Mouse (Mus musculus): ENCODE measurements around the gene Sh3bp1. TPM values are rescaled to one million over a fixed set of nuclear protein-coding genes. Genes with fewer than 3 reads are reported as not detected.

The Sh3bp1 gene
- polyA plus RNA-seq, 1 experiment from 2014 or later = 14.2 TPM

GRCm38 (mm10) chr15:78957021-78957420, 57.5 kb downstream of the Sh3bp1 start:
- no peaks in the 10 kb centered on the region for H3K36me3 ChIP-seq (ENCODE audit: control insufficient read depth, insufficient read depth)
- H3K4me3 ChIP-seq (ENCODE audit: low read depth, low read length) = no peak overlapping the region
- H3K27me3 ChIP-seq (ENCODE audit: control insufficient read depth, insufficient read depth, low read depth, low read length) = no peaks in the 10 kb centered on the region
- no peak overlapping the region for H3K9ac ChIP-seq (ENCODE audit: low read depth, low read length)
- no peaks in the 10 kb centered on the region for H3K9me3 ChIP-seq (replicated peaks; ENCODE audit: control insufficient read depth, low read length)
- 56% methylated on average over 15 of the region's 15 CpGs for WGBS (ENCODE audit: insufficient replicate concordance)
- no peak overlapping the region for H3K4me2 ChIP-seq (ENCODE audit: low read depth, low read length)
- no peak for ATAC-seq (ENCODE audit: low read depth)
- H3K4me1 ChIP-seq (ENCODE audit: control insufficient read depth, low read depth, low read length) = no peaks in the 10 kb centered on the region
- no peak overlapping the region for H3K27ac ChIP-seq (ENCODE audit: low read length)

- H3K4me1 ChIP-seq (ENCODE audit: control insufficient read depth, low read depth, low read length) = no peaks in the 10 kb centered on the region
- H3K27ac ChIP-seq (ENCODE audit: low read length) = no peak overlapping the region
- H3K9ac ChIP-seq (ENCODE audit: low read depth, low read length) = no peak overlapping the region
- no peak for ATAC-seq (ENCODE audit: low read depth)
- no peak overlapping the region for H3K4me3 ChIP-seq (ENCODE audit: low read depth, low read length)
- no peaks in the 10 kb centered on the region for H3K9me3 ChIP-seq (replicated peaks; ENCODE audit: control insufficient read depth, low read length)
- H3K27me3 ChIP-seq (ENCODE audit: control insufficient read depth, insufficient read depth, low read depth, low read length) = no peaks in the 10 kb centered on the region
- H3K4me2 ChIP-seq (ENCODE audit: low read depth, low read length) = no peak overlapping the region
- 69% methylated on average over 11 of the region's 11 CpGs for WGBS (ENCODE audit: insufficient replicate concordance)
- H3K36me3 ChIP-seq (ENCODE audit: control insufficient read depth, insufficient read depth) = no peaks in the 10 kb centered on the region
Measured at GRCm38 (mm10) chr15:78959537-78959936, 60.0 kb downstream of the Sh3bp1 start.

GRCm38 (mm10) chr15:78960088-78960487, 60.5 kb downstream of the Sh3bp1 start:
- Histone ChIP-seq H3K4me2 (ENCODE audit: low read depth, low read length) (no peak overlapping the region), H3K27me3 (ENCODE audit: control insufficient read depth, insufficient read depth, low read depth, low read length) (no peaks in the 10 kb centered on the region), H3K36me3 (ENCODE audit: control insufficient read depth, insufficient read depth) (no peaks in the 10 kb centered on the region), H3K4me3 (ENCODE audit: low read depth, low read length) (no peak overlapping the region), H3K27ac (ENCODE audit: low read length) (no peak overlapping the region), H3K9ac (ENCODE audit: low read depth, low read length) (no peak overlapping the region), H3K9me3 (replicated peaks; ENCODE audit: control insufficient read depth, low read length) (no peaks in the 10 kb centered on the region), H3K4me1 (ENCODE audit: control insufficient read depth, low read depth, low read length) (no peaks in the 10 kb centered on the region)
- 0 out of 2 replicates have a peak, but pooled peaks have one; percentile 11 for ATAC-seq (ENCODE audit: low read depth)
- 43% methylated on average over 4 of the region's 4 CpGs for WGBS (ENCODE audit: insufficient replicate concordance)

Small RNAs within 50 kb of the gene (microRNA-seq; reads per million reads assigned to microRNA genes)
- 0.98 reads per million for gene Mir6955

Other genes starting within 250 kb of the Sh3bp1 start
- gene Elfn2, start 181.0 kb upstream of the Sh3bp1 start, polyA plus RNA-seq (2015; fragmentation: Nextera tagmentation; extraction: Ambion mirVana) = not detected in 2 replicates
- gene Mfng, start 126.3 kb upstream of the Sh3bp1 start, polyA plus RNA-seq (2015; fragmentation: Nextera tagmentation; extraction: Ambion mirVana) = 4.5 and 5.4 TPM in 2 replicates
- 1.8 and 2.1 TPM in 2 replicates for gene Card10, start 96.7 kb upstream of the Sh3bp1 start, polyA plus RNA-seq (2015; fragmentation: Nextera tagmentation; extraction: Ambion mirVana)
- 12.1 and 13.1 TPM in 2 replicates for gene Cdc42ep1, start 57.1 kb upstream of the Sh3bp1 start, polyA plus RNA-seq (2015; fragmentation: Nextera tagmentation; extraction: Ambion mirVana)
- 9.1 and 15.8 TPM in 2 replicates for gene Lgals2, start 44.2 kb upstream of the Sh3bp1 start, polyA plus RNA-seq (2015; fragmentation: Nextera tagmentation; extraction: Ambion mirVana)
- 18.6 and 19.6 TPM in 2 replicates for gene Gga1, start 22.6 kb upstream of the Sh3bp1 start, polyA plus RNA-seq (2015; fragmentation: Nextera tagmentation; extraction: Ambion mirVana)
- gene Gm49510, start 101 bp upstream of the Sh3bp1 start, polyA plus RNA-seq (2015; fragmentation: Nextera tagmentation; extraction: Ambion mirVana) = 0.18 and 0.22 TPM in 2 replicates
- 2.7 and 3.1 TPM in 2 replicates for gene Pdxp, start 14.2 kb downstream of the Sh3bp1 start, polyA plus RNA-seq (2015; fragmentation: Nextera tagmentation; extraction: Ambion mirVana)
- 295 and 318 TPM in 2 replicates for gene Lgals1, start 27.0 kb downstream of the Sh3bp1 start, polyA plus RNA-seq (2015; fragmentation: Nextera tagmentation; extraction: Ambion mirVana)
- gene Nol12, start 35.2 kb downstream of the Sh3bp1 start, polyA plus RNA-seq (2015; fragmentation: Nextera tagmentation; extraction: Ambion mirVana) = 24.0 and 25.1 TPM in 2 replicates
- 18.0 and 20.8 TPM in 2 replicates for gene Triobp, start 48.0 kb downstream of the Sh3bp1 start, polyA plus RNA-seq (2015; fragmentation: Nextera tagmentation; extraction: Ambion mirVana)
- 134 and 136 TPM in 2 replicates for gene H1f0, start 128.7 kb downstream of the Sh3bp1 start, polyA plus RNA-seq (2015; fragmentation: Nextera tagmentation; extraction: Ambion mirVana)
- 0.20 TPM in 1 of 2 replicates, not detected in the other for gene Galr3, start 142.1 kb downstream of the Sh3bp1 start, polyA plus RNA-seq (2015; fragmentation: Nextera tagmentation; extraction: Ambion mirVana)
- gene Ankrd54, start 163.1 kb downstream of the Sh3bp1 start, polyA plus RNA-seq (2015; fragmentation: Nextera tagmentation; extraction: Ambion mirVana) = 36.7 and 40.9 TPM in 2 replicates
- gene Eif3l, start 175.4 kb downstream of the Sh3bp1 start, polyA plus RNA-seq (2015; fragmentation: Nextera tagmentation; extraction: Ambion mirVana) = 107 and 109 TPM in 2 replicates
- 0.93 and 1.0 TPM in 2 replicates for gene Micall1, start 209.1 kb downstream of the Sh3bp1 start, polyA plus RNA-seq (2015; fragmentation: Nextera tagmentation; extraction: Ambion mirVana)
- gene Polr2f, start 241.2 kb downstream of the Sh3bp1 start, polyA plus RNA-seq (2015; fragmentation: Nextera tagmentation; extraction: Ambion mirVana) = 120 and 121 TPM in 2 replicates
- gene 1700088E04Rik, start 241.5 kb downstream of the Sh3bp1 start, polyA plus RNA-seq (2015; fragmentation: Nextera tagmentation; extraction: Ambion mirVana) = 0.63 and 0.96 TPM in 2 replicates